Mouse (Mus musculus) cortical plate, adult 2 months (tissue): ENCODE data around the gene Rpl23a.

Experiments
- CTCF ChIP-seq: fragments of 200-500 bp; IDR thresholded peaks from 2 replicates; pipeline ENCODE4 v1.5.1; 2011; ENCODE audit warnings: mild to moderate bottlenecking, control low read depth, low read length; ENCODE audit not compliant: insufficient read depth; ENCODE audit errors: extremely low read depth
- POLR2A ChIP-seq: fragments of 200-500 bp; IDR thresholded peaks from 2 replicates; pipeline ENCODE4 v1.6.1; 2011; ENCODE audit warnings: mild to moderate bottlenecking, low read length, control low read depth; ENCODE audit not compliant: insufficient read depth; ENCODE audit errors: extremely low read depth

DNA sequence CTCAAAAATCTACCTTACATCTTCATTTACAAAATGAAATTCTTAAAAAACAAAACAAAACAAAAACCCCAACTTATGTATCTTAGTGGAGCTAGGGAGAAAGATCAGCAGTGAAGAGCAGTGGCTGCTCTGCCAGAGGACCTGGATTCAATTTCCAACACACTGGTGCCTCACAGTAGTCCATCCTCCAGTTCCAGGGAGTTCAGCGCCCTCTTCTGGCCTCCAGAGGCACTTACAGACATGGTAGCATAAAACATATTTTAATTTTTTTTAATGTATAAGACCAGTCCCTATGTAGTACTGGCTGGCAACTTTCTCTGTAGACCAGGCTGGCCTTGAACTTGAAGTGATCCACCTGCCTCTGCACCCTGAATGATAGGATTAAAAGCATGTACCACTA, 32.2 kb downstream of the Rpl23a start:
- TF ChIP-seq CTCF (peak; percentile 38; the same call in 1 of the 2 replicates), POLR2A (no peak)
